Mouse (Mus musculus) hindbrain, embryonic 13.5 days (tissue): ENCODE data around the gene Usp29. TPM values are rescaled to one million over a fixed set of nuclear protein-coding genes. Genes with fewer than 3 reads are reported as not detected.

Experiments used
- ATAC-seq: fragments of 200-750 bp; cut with Nextera tagmentation; 2 replicates; pipeline ENCODE4 v1.8.0; 2017; ENCODE audit warnings: moderate TSS enrichment; ENCODE audit not compliant: low FRiP score
- H3K27ac ChIP-seq: fragments of 300-500 bp; sonication (generic); 2 replicates; pipeline ENCODE4 v1.5.1; 2015; ENCODE audit warnings: inconsistent platforms, mild to moderate bottlenecking, moderate library complexity
- H3K27me3 ChIP-seq: fragments of 300-500 bp; sonication (generic); 2 replicates; pipeline ENCODE4 v1.6.1; 2015; ENCODE audit warnings: mild to moderate bottlenecking, inconsistent platforms
- H3K36me3 ChIP-seq: fragments of 300-500 bp; sonication (generic); 2 replicates; pipeline ENCODE4 v1.6.1; 2015; ENCODE audit warnings: mild to moderate bottlenecking, inconsistent platforms
- H3K4me1 ChIP-seq: fragments of 300-500 bp; sonication (generic); replicated peaks from 2 replicates; pipeline ENCODE4 v1.6.1; 2015; ENCODE audit warnings: inconsistent platforms
- H3K4me2 ChIP-seq: fragments of 300-500 bp; sonication (generic); 2 replicates; pipeline ENCODE4 v1.6.1; 2015; ENCODE audit warnings: inconsistent platforms, mild to moderate bottlenecking, moderate library complexity
- H3K4me3 ChIP-seq: fragments of 300-500 bp; sonication (generic); 2 replicates; pipeline ENCODE4 v1.5.1; 2015; ENCODE audit warnings: mild to moderate bottlenecking, inconsistent platforms
- H3K9ac ChIP-seq: fragments of 300-500 bp; sonication (generic); 2 replicates; pipeline ENCODE4 v1.6.1; 2015; ENCODE audit warnings: mild to moderate bottlenecking, inconsistent platforms
- H3K9me3 ChIP-seq: fragments of 300-500 bp; sonication (generic); 2 replicates; pipeline ENCODE4 v1.6.1; 2016; ENCODE audit warnings: inconsistent platforms
- WGBS: fragments of 180-500 bp; shearing (Covaris S2); methylation state at CpG from one replicate; pipeline ENCODE4 v1.1.7; 2015; 5-methylcytosine and 5-hydroxymethylcytosine counted together
- polyA plus RNA-seq: library from polyadenylated mRNA; unstranded; fragments of >200 nt; fragmentation: Nextera tagmentation; extraction: Ambion mirVana; gene quantifications from 2 replicates; pipeline ENCODE4 v1.2.1, GENCODE M21; 2015

The Usp29 gene
- polyA plus RNA-seq, 1 experiment from 2014 or later = 28.7 TPM

DNA sequence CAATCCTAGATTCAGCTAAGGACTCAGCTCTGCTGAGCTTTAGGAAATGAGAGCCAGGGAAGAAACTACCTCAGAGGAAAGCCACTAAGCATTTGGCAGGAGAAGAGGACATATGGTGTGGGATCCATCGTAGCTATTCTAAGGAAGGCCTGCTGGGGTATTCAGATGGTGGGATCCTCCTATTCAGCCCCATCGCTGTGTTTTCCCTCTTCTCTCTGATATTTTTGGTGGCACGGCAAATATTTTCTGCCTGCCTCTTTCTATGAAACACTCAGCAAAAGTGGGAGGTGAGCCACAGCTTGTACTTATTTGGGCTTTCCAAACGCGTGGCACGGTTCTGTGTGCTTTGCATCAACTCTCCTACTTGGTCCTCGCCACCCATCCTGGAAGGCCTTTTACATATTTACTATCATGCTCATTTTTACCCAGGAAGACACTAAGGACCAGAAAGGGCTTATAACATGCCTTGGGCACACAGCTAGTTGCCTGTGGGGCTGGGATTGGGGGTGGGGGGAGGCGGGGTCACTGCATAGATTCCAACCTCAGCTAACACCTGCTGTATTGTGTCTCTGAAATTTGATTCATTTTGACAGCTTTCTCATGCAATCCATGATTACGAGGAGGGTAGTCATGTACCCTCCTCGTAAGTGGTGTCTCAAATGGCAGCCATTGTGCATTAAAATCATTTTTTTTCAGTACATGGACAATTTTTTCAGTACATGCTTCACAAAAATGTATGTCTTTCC is 46.1 kb downstream of the Usp29 start:
- 88% methylated on average over 10 of the region's 10 CpGs for WGBS
- no peak for ATAC-seq
- Histone ChIP-seq H3K36me3 (no peaks in the 10 kb centered on the region), H3K27me3 (no peaks in the 10 kb centered on the region), H3K4me2 (no peak overlapping the region), H3K9me3 (no peaks in the 10 kb centered on the region), H3K9ac (no peak overlapping the region), H3K4me3 (no peak overlapping the region), H3K27ac (peak overlapping the region; percentile 40; the same call in 1 of the 2 replicates), H3K4me1 (peaks cover 14% of the 10 kb centered on the region)

- 61% methylated on average over 2 of the region's 2 CpGs for WGBS
- no peak for ATAC-seq
- Histone ChIP-seq H3K27me3 (no peaks in the 10 kb centered on the region), H3K9ac (no peak overlapping the region), H3K9me3 (no peaks in the 10 kb centered on the region), H3K4me3 (no peak overlapping the region), H3K36me3 (no peaks in the 10 kb centered on the region), H3K4me2 (no peak overlapping the region), H3K27ac (peak overlapping the region; percentile 40; the same call in 1 of the 2 replicates), H3K4me1 (peaks cover 19% of the 10 kb centered on the region)
Measured at GRCm38 (mm10) chr7:6777107-6777506, 46.7 kb downstream of the Usp29 start.

DNA sequence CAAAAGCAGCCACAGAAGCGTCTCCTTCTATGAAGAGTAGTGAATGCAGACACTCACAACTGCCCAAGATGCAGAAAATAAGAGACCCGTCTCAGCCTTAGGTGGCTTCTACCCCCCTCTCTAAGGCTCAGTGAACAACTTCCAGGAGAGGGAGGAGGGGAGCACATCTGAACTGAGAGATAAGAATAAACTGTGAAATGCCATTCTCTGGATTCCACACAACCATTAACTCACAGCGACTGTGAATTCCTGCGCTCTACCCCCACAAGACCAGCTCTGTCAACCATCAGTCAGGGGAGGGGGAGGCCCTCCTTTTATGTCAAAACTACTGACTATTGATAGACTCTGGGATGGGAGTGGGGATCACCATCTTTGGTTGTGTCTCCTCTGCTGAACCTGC is 47.3 kb downstream of the Usp29 start:
- Histone ChIP-seq H3K9me3 (no peaks in the 10 kb centered on the region), H3K4me1 (peaks cover 20% of the 10 kb centered on the region), H3K4me2 (no peak overlapping the region), H3K36me3 (no peaks in the 10 kb centered on the region), H3K27me3 (no peaks in the 10 kb centered on the region), H3K27ac (peak overlapping the region; percentile 23; the same call in 1 of the 2 replicates), H3K9ac (no peak overlapping the region), H3K4me3 (no peak overlapping the region)
- WGBS = 47% methylated on average over 4 of the region's 4 CpGs
- no peak for ATAC-seq

DNA sequence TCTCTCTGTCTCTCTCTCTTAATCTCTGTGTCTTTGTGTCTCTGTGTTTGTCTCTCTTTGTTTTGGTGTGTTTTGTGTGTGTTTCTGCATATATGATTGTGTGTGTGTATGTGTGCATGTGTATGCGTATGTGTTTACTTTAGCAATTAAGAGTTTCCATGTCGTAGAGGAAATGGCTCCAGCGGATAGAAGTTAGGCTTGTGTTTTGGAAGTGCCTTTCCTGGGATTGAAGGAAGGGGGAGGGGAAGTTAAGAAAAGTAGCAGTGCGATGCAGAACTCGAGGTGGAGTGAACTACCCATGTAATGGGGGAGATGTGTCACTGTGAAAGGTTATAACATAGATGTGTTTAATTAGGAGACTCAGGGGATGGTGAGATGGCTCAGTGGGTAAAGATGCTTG is 48.8 kb downstream of the Usp29 start:
- ATAC-seq = no peak
- H3K4me3 ChIP-seq = no peak overlapping the region
- WGBS = 87% methylated on average over 5 of the region's 5 CpGs

GRCm38 (mm10) chr7:6781541-6781940 is 51.2 kb downstream of the Usp29 start:
- ATAC-seq = no peak
- Histone ChIP-seq H3K27ac (peak overlapping the region; percentile 76; the same call in 1 of the 2 replicates), H3K9ac (no peak overlapping the region), H3K36me3 (no peaks in the 10 kb centered on the region), H3K4me3 (no peak overlapping the region), H3K4me1 (peaks cover 32% of the 10 kb centered on the region), H3K27me3 (no peaks in the 10 kb centered on the region), H3K4me2 (no peak overlapping the region), H3K9me3 (no peaks in the 10 kb centered on the region)
- WGBS = 39% methylated on average over 11 of the region's 11 CpGs

More for the DNA sequence above, 48.8 kb downstream of the Usp29 start:
- Histone ChIP-seq H3K27ac (no peak overlapping the region), H3K9me3 (no peaks in the 10 kb centered on the region), H3K9ac (no peak overlapping the region), H3K4me2 (no peak overlapping the region), H3K27me3 (no peaks in the 10 kb centered on the region), H3K4me1 (peaks cover 22% of the 10 kb centered on the region), H3K36me3 (no peaks in the 10 kb centered on the region)

DNA sequence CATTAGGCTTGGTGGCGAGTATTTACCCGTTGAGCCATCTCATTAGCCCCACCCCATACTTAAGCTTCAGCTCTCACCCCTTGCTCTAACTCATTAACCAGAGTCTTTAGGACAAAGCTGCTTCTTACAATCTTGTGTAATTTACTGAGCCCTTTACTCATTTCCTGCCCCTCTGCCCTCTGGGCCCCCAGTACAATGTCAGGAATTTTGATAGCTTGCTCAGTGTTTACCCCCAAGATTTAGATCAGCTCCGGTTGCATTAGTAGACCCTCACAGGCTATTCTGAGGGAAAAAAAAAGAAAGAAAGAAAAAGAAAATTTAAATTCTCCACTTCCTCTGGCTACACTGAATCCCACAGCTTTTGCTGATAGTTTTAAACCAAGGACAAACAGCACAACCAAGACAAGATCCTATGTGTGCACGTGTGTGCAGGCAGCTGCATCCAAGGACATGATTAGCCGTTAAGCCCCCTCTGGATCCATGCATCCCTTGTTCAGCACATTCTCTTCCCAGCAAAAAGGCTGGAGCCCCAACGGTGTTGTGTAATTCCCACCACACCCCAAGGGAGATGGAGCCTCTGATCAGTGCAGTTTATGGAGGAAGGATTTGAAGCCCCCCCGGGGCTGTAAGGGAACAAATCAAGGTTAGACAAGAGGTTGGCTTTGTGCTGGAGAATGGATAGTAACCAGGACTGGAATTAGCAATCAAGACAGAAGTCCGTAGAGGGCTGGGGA is 54.1 kb downstream of the Usp29 start:
- Histone ChIP-seq H3K4me2 (no peak overlapping the region), H3K4me3 (no peak overlapping the region), H3K27ac (no peak overlapping the region), H3K36me3 (no peaks in the 10 kb centered on the region), H3K27me3 (no peaks in the 10 kb centered on the region), H3K4me1 (peaks cover 17% of the 10 kb centered on the region), H3K9ac (no peak overlapping the region), H3K9me3 (no peaks in the 10 kb centered on the region)
- 39% methylated on average over 8 of the region's 8 CpGs for WGBS
- no peak for ATAC-seq

GRCm38 (mm10) chr7:6787000-6787399 is 56.6 kb downstream of the Usp29 start:
- Histone ChIP-seq H3K9me3 (no peaks in the 10 kb centered on the region), H3K4me1 (peaks cover 13% of the 10 kb centered on the region), H3K36me3 (no peaks in the 10 kb centered on the region), H3K9ac (no peak overlapping the region), H3K4me2 (no peak overlapping the region), H3K27ac (no peak overlapping the region), H3K27me3 (no peaks in the 10 kb centered on the region), H3K4me3 (no peak overlapping the region)
- no peak for ATAC-seq
- 89% methylated on average over 2 of the region's 2 CpGs for WGBS

DNA sequence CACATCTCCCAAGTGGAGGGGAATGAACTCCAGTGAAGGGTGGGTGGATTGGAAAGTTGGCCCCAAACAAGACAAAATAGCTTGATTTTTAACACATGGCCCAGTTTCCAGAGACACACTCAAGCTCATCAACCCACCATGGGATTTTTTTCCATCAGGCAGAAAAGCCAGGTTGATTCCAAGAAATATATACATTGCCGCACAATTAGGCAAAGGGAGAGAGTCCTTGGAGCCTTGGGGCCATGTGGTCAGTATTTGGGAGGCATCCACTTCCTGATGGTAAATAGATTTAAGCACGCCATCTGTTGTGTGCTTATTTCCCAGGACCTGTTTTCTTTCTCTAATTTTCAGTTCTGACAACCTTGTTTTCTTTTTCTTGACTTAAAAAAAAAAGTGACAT is 57.7 kb downstream of the Usp29 start:
- Histone ChIP-seq H3K27ac (no peak overlapping the region), H3K9me3 (no peaks in the 10 kb centered on the region), H3K9ac (no peak overlapping the region), H3K36me3 (no peaks in the 10 kb centered on the region), H3K4me1 (peaks cover 11% of the 10 kb centered on the region; the same call in 1 of the 2 replicates), H3K27me3 (no peaks in the 10 kb centered on the region), H3K4me2 (no peak overlapping the region), H3K4me3 (no peak overlapping the region)
- WGBS = 93% methylated on average over 2 of the region's 2 CpGs
- no peak for ATAC-seq

DNA sequence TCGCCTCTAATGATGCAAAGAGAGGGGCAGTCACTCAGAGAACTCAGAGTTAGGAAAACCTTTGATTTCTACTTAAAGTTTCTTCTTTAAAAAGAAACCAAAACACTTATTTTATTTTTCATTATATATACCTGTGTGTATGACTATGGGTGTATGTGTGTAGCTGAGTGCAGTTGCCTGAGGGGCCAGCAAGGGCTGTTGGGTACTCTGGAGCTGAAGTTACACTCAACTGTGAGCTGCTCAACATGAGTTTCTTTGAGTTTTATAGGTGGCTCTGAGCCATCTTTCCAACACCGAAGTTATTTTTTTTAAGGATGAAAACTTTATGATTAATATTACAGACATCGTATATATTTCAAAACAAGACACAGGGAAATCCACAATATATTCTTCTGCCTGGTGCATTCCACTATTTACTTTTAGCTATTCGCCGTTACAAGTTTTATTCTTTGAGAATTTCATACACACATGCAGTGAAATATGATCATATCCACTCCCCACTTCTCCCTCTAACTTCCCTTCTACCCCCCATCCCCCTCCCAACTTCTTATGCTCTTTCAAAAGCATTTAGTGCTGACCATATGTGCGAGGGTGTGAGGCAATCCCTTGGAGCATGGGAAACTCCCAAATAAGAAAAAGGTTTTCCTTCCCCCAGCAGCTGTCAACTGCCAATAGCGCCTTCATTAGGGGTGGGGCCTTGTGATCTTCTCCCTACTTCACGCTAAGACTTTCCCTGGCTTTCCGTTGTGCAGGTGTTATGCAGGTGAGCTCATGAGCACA is 61.1 kb downstream of the Usp29 start:
- whole genome bisulfite sequencing = 88% methylated on average over 9 of the region's 9 CpGs
- no peak overlapping the region for H3K4me2 ChIP-seq
- H3K27me3 ChIP-seq = no peaks in the 10 kb centered on the region
- 0 out of 2 replicates have a peak, but pooled peaks cover 4% of the 10 kb centered on the region for H3K36me3 ChIP-seq
- no peaks in the 10 kb centered on the region for H3K9me3 ChIP-seq
- no peak overlapping the region for H3K4me3 ChIP-seq
- H3K4me1 ChIP-seq = no peaks in the 10 kb centered on the region
- no peak for ATAC-seq
- no peak overlapping the region for H3K9ac ChIP-seq
- no peak overlapping the region for H3K27ac ChIP-seq

DNA sequence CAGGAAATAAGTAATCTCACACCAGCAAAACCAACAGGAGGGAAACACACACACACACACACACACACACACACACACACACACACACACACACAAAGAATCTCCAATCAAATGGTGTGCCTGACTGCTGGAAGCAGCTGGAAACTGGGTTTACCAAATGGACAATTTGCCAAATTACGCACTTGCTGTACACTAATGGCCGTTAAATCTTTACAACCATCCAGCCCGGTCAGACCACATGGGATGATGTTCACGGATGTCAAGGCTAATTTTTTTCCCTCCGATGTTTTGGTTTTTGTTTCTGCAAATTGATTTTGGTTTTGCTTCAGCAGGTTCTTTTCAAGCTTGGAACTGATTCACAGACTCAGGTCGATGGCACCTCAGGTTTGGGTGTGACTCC is 62.9 kb downstream of the Usp29 start:
- no peak for ATAC-seq
- no peak overlapping the region for H3K4me2 ChIP-seq
- 75% methylated on average over 6 of the region's 6 CpGs for WGBS
- no peak overlapping the region for H3K4me3 ChIP-seq
- no peaks in the 10 kb centered on the region for H3K27me3 ChIP-seq
- H3K9ac ChIP-seq = no peak overlapping the region
- no peaks in the 10 kb centered on the region for H3K9me3 ChIP-seq
- H3K27ac ChIP-seq = no peak overlapping the region
- 0 out of 2 replicates have a peak, but pooled peaks cover 4% of the 10 kb centered on the region for H3K36me3 ChIP-seq
- H3K4me1 ChIP-seq = no peaks in the 10 kb centered on the region

DNA sequence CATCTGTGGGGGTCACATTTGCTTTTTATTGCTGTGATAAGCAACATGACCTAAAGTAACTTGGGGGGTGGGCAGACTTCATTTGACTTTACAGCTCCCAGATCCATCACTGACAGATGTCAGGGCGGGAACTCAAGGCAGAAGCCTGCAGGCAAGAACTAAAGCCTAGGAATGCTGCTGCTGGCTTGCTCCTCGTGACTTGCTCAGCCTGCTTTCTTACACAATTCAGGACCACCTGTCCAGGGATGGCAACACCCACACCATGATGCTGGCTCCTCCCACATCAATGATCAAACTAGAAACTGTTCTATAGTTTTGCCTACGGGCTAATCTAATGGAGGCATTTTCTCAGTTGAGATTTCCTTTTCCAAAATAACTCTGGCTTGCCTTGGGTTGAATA is 63.4 kb downstream of the Usp29 start:
- H3K9me3 ChIP-seq = no peaks in the 10 kb centered on the region
- no peak overlapping the region for H3K4me2 ChIP-seq
- H3K4me3 ChIP-seq = no peak overlapping the region
- no peaks in the 10 kb centered on the region for H3K4me1 ChIP-seq
- ATAC-seq = no peak
- WGBS = 77% methylated on average over 3 of the region's 3 CpGs
- no peaks in the 10 kb centered on the region for H3K27me3 ChIP-seq
- H3K9ac ChIP-seq = no peak overlapping the region
- H3K27ac ChIP-seq = no peak overlapping the region
- 0 out of 2 replicates have a peak, but pooled peaks cover 4% of the 10 kb centered on the region for H3K36me3 ChIP-seq

GRCm38 (mm10) chr7:6797408-6797807 is 67.0 kb downstream of the Usp29 start:
- no peak overlapping the region for H3K9ac ChIP-seq
- 75% methylated on average over 2 of the region's 2 CpGs for WGBS
- no peaks in the 10 kb centered on the region for H3K4me1 ChIP-seq
- no peak for ATAC-seq
- 0 out of 2 replicates have a peak, but pooled peaks cover 4% of the 10 kb centered on the region for H3K36me3 ChIP-seq
- H3K27me3 ChIP-seq = no peaks in the 10 kb centered on the region
- no peak overlapping the region for H3K27ac ChIP-seq
- H3K4me2 ChIP-seq = no peak overlapping the region
- no peaks in the 10 kb centered on the region for H3K9me3 ChIP-seq
- no peak overlapping the region for H3K4me3 ChIP-seq
